Mouse (Mus musculus) testis, postnatal 14 days (tissue): ENCODE data around the gene Tpst2.
"Not testable (repeated sequence)": the region's sequence is repeated elsewhere in the genome, so short reads cannot be mapped to it uniquely, and the experiment has no call there.

Experiments
- DNase-seq: peaks from one replicate; pipeline ENCODE4 v3.0.0; 2021; ENCODE audit warnings: low spot score

Gene Tpst2

DNA sequence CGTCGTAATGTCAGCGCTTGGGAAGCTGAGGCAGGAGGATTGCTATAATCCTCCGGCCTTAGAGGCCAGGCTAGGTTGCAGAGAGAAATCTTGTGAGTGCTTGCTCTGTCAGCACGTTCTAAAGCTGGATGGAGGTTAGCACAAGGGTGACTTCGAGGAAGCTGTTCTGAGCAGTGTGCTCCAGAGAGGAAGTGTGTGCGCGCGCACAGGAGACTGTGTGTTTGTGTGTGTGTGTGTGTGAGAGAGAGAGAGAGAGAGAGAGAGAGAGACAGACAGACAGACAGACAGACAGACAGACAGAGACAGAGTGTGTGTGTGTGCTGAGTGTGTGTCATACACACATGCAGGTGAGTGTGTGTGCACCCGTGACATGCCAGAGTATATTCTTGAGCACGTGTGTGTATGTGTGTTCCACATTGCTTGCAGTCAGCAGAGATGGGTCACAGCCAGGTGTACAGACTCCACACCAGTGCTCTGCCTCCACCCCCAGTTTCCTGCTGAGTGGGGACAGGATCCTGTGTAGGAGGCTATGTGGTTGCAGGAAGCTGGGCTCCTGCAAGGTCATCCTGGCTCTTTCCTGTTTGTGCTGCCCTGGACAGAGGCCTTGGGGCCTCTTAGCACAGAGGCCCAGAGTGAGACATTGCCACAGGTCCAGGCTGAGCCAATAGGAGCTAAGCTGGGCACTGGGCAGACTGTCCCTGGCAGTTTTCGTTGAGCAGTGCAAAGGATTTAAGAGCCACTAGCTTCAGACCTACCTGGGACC lies 21.9 kb downstream of the Tpst2 start:
- no peak for DNase-seq

DNA sequence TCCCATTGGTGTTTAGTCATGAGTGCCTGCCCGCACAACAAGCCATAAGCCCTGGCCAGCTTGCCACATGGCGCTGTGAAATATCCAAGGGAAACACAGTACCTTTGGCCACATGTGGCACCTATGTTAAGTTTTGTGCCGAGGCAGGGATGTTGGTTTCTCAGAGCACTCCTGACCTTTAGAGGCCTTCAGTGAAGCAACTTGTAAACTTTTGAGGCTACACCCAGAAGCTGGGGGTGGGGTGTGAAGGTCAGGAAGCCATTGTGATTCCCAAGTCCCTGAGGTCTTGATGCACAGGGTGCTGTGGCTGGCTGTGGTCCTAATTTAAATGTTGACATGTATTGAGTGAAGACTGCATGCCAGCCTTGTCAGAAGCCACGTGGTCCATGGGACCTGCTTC lies 22.9 kb downstream of the Tpst2 start:
- DNase-seq: no peak

DNA sequence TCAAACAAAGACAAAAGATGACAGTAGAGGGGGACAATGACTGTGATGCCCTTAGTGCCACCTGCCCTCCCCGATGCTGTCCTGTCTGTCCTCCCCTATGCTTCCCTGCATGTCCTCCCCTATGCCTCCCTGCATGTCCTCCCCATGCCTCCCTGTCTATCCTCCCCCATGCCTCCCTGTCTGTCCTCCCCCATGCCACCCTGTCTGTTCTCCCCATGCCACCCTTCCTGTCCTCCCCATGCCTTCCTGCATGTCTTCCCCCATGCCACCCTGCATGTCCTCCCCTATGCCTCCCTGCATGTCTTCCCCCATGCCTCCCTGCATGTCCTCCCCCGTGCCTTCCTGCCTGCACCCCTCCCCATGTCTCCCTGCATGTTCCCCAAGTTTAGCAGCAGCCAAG lies 23.6 kb downstream of the Tpst2 start:
- no peak for DNase-seq

DNA sequence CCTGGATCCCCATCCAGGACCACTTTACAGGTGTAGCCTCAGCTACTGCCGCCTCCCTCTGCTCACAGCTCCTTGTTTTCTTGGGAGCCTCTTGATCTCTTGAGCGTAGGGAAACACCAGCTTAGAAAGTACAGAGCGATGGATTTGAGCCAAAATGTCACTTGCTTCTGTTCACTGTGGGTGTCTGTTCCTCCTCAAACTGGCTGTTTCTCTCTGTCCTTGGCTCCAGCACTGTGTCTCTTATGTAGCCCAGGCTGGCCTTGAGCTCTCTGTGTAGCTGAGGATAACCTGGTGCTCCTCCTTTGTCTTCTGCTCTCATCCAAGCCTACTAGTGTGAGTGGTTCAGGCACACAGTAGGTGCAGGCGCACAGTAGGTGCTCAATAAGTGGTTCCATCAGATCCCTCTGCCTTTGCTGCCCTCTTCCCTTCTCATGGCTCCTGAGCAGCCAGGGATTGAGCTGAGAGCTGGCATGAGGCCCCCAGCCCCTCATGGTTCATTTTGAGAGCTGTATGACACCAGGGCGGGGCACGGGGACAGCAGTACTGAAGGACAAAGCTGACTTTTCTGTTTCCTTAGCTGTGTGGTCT lies 24.3 kb downstream of the Tpst2 start:
- DNase-seq: no peak

DNA sequence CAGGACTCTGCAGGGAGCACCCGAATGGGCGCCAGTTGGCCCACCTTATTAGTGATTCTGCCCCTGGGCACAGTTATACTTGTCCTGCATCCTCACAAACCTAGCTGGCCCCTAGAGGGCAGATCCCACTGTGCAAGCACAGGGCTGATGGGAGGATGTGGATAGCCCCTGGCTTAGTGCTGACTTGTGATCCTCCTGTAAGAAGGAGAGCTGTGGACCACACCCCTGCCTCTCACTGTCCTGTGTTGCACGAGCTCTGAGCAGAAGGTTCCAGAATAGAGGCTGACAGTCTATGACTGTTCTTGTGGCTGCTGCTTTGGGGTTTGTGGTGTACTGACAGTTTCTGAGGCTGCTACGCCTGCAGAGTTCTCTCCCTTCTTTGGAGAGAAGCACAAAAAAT lies 25.2 kb downstream of the Tpst2 start:
- no peak for DNase-seq

DNA sequence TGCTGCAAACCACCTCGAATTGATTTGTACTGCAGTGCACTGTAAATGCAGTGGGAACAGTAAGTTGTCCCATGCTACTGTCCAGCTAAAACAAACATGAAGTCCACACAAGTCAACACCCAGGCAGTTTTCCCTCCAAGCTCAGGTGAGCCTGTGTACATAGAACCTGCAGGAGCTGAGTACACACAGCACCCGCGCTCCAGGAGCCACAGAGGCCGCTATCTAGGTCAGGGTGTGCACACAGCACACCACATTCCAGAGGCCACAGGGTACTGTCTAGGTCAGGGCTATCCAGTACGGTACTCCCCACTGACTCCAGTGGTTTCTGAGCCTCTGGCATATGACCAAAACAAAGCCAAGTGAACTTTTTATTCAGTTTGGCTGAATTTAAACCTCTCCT lies 25.8 kb downstream of the Tpst2 start:
- DNase-seq: no peak

DNA sequence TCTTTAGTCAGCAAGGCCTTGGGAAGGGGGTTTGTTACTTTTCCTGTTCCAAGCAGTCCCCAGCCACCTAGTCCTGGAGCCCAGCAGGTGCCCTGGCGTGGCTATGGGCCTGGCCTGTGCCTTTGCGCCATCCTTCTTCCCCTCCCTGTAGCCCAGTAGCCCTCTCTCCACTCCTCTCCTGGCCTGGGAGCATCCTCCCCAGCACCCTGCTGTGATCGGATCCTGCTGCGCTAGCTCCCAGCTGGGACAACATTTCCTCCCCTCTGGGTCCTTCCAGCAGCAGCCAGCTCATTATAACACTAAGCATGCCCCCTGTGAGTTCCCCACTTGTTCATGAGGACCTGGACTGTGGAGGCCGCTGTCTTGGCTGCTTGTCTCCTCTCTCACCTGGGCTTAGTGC lies 29.4 kb downstream of the Tpst2 start:
- no peak for DNase-seq

DNA sequence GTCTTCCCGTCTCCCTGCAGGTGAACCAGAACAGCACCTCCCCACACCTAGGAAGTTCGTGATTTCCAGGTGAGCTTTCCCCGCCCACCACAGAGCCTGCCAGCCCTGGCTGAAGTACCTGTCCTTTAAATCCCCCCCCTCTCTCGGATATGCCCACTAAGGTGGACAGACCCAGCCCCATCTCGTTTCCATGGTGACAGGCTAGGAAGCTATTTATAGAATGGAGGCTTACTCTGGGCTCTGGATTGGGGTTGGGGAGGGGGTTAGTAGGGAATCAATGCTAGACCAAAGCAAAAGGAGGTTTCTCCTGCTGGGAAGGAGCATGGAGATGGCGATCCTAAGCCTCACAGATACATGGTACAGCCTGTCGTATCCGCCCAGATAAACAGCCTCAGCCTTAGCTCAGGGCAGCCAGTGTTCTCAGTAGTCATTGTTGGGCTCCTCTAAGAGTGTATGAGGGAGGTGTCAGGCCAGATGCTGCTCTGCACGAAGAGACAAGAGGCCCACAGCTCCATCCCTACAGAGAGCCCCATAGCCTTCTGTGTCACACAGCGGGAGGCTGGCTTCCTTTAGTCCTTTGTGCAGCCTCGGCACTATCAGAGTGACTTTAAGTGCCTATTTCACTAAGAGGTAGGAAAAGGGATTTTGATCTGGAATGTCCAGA lies 36.9 kb downstream of the Tpst2 start:
- no peak for DNase-seq

DNA sequence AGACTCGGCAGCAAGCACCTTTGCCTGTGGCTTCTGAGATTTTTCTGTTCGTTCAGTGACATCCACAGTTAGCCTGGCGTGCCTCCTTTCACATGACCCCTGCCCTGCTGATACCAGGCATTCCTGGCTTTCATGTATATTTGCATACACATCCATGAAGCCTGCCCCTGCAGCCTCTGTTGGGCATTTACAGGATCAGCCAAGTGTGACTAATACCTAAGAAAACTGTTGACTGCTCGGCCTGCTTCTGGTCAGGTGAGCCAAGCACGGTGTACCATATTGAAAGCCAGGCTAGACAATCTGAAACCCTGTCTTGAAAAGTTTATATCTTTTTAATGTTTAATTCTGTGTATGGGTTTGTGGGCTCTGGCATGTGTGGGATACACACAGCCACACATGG lies 40.0 kb downstream of the Tpst2 start:
- no peak for DNase-seq

DNA sequence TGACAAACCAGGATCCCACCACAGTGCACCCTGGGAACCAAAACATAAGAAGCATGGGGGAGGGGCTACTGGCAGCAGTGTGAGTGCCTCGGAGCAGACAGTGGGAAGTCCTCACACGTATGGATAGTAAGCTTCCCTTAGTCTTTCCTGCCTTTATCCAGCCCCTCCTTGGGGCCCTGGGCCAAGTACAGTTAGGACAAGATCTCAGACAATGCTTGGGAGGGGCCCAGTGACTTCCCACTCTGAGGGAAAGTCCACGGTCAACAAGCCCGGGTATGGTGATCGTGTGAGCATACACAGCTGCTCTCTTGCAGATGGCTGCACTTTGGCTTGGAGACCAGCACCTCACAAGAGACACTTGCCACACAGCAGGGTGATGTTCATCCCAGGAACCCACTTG lies 40.8 kb downstream of the Tpst2 start:
- no peak for DNase-seq

DNA sequence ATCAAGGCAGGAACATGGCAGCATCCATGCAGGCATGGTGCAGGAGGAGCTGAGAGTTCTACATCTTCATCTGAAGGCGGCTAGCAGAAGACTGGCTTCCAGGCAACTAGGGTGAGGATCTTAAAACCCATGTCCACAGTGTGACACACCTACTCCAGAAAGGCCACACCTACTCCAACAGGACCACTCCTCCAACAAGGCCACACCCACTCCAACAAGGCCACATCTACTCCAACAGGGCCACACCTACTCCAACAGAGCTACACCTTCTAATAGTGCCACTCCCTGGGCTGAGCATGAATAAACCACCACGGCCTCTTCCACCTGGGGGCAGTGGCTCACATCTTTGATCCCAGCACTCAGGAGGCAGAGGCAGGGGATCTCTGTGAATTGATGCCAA lies 42.9 kb downstream of the Tpst2 start:
- DNase-seq: not testable (repeated sequence)

DNA sequence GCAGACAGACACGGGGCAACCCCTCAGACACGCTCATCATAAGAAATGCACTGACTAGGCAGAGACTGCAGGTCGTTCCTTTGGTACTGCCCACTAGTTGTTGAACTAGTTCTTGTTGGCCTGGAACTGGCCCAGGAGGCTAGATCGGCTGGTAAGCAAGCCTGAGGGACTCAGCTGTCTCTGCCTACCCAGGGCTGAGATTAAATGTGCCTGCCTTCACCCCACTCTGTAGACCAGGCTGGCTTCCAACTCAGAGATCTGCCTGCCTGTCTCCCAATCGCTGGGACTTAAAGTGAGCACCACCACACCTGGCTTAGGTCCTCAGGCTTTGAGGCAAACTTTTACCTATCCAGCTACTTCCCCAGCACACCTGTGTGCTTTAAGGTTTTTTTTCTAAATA lies 43.9 kb downstream of the Tpst2 start:
- no peak for DNase-seq

DNA sequence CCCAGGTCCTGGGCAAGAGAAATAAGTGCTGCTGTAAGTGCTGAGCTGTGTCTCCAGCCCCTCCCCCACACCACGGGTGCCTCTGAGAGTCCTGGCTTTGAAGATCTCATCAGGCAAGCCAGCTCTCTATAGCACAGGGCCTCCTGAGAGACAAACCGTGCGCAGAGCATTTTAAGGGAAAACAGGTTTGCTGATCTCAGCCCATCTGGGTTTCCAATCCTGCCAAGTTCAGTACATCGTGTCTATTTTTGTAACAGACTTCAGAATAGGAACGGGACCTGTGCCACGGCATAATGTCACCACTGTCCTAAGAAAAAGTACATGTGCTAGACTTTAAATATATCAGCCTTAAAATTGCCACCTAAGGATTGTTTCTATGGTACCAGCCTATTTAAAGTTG lies 44.4 kb downstream of the Tpst2 start:
- DNase-seq: no peak

DNA sequence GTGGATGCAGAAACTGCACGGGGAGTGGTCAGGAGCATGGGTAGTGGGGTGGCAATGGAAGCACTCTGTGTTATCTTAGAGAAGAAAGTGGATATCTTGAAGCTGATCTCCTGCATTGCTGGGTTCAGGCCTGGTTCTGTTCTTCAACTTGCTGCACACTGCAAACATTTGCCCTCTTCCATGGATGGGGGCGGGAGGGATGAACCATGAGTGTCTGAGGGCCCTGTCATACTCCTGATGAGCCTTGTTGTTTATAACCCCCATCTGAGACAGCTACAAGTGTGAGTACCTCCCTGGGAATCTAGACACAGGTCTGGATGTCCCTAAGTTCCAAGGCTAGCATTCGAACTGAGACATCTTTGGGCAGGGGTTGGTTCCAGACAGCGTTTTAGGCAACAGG lies 44.9 kb downstream of the Tpst2 start:
- DNase-seq: no peak

DNA sequence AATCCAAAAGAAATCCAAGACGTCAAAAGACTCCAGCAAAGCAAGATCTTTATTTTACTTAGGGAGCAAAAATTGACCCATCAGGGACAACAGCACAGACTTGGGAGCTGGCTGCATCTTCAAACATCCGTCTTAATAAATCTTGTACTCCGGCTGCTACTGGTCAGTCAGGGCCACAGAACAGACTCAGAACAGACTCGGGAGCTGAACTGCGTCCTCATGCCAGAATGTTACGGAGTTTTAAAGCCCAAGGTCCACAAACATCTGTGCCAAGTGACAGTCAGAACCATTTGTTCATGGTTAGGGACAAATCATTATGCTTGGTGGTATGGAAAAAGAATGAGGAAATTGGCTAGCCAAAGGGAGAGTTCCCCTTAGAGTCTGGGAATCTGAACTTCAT lies 46.8 kb downstream of the Tpst2 start:
- DNase-seq: no peak

DNA sequence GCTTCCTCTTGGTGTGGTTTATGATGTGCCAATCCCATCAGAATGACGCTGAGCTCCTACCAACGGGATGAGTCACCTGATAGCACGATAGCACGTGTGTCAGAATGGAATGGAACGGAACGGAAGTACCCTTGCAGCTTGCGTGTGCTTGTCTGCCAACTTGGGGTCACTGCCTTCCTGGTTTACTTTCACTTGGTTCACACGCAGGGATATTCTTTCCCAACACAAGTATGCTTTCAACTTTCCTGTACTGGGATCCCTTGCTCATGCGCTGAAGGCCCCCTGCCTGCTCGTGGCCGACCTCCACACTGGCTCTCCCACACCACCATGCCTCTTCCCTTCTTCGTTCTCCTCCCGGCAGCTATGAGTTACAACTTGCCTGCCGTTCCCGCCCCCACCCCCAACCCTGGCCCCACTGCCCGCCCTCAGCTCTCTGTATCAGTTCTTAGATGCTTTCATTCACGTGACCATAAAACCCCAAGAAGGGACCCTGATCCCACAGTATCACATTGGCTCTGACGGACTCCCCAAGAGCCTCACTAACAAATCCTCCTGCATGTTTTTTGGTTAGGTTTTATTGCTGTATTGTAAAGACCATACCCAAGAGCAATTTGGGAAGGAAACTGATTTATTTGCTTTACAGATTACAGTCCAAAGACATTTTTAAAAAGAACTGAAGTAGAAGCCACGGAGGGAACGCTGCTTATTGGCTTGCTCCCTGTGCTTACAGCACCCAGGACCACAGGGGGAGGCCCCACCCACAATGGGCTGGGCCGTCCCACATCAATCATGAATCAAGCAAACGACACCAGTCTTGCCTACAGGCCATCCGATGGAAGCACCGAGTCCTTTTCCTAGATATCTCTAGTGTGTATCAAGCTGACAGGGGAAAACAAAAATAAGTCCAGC lies 48.4 kb downstream of the Tpst2 start:
- no peak for DNase-seq

DNA sequence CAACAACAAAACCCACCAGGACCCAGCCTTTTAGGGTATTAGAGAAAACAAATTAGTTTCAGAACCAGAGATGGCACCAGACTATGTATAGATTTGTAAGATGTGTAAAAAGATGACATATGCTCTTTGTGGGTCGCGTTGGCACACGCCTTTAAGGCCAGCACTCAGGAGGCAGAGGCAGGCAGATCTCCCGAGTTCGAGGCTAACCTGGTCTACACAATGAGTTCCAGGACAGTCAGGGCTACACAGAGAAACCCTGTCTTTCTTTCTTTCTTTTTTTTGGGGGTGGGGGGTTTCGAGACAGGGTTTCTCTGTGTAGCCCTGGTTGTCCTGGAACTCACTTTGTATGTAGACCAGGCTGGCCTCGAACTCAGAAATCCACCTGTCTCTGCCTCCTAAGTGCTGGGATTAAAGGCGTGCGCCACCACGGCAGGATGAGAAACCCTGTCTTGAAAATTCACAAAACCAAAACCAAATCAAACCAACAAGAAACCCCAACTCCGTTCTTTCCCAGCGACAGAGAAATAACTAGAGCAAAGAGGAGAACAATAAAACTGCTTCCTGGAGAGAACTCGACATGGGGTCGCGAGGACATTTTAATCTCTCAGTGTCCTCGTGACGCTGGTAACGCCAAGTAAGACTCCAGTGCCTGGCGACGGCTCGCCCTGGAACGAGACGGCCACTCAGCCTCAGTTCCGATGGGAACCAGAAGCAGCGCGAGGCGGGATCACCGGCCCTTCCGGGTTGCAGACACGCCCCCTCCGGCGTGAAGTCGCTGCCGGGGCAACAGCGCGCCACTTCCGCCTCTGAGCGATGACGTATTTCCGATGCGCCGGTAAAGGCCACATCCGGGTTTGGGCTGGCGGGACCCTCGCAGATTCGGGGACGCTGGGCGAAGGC lies 49.3 kb downstream of the Tpst2 start, which contains the start of gene Tfip11:
Gene Tfip11, plus strand, starts transcription at position 813 of the 900 bp plus-strand sequence.
- DNase-seq: peak; percentile 95

DNA sequence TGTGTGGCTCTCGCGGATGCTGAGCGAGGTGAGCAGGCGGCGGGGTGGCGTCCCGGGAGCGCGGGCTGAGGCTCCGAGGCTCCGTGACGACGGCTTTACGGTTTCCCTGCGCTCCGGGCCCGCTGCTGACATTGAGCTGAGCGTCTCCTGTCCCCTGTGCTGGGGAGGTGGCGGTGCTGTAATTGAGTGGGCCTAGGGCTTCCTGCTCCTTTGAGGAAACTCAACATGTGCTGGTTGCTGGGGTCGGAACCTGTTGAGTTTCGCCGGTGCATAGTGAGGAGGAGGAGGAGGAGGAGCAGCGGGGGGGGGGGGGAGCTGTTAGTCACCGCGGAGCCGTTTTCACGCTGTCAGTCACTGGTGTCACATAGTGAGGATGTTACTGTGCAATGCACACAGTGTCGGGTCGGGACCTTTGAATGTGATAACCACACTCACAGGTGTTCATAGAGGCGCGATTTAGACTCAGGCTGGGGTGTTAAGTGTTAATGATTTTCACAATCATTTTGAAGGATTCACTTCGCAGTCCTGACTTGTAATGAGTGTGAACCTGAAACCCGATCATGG lies 50.0 kb downstream of the Tpst2 start:
- no peak for DNase-seq

DNA sequence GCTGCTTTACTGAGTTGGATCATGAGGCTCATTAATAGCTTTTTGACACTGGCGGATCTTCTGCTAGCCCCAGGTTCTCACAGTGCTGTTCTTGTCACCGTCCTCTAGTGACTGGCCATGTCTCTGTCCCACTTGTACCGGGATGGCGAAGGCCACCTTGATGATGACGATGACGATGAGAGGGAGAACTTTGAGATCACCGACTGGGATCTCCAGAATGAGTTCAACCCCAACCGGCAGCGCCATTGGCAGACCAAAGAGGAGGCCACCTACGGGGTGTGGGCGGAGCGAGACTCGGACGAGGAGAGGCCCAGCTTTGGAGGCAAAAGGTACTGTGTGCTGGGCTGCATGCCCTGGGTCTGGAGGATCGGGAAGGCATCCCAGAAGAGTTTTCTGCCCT lies 51.4 kb downstream of the Tpst2 start:
- DNase-seq: no peak

DNA sequence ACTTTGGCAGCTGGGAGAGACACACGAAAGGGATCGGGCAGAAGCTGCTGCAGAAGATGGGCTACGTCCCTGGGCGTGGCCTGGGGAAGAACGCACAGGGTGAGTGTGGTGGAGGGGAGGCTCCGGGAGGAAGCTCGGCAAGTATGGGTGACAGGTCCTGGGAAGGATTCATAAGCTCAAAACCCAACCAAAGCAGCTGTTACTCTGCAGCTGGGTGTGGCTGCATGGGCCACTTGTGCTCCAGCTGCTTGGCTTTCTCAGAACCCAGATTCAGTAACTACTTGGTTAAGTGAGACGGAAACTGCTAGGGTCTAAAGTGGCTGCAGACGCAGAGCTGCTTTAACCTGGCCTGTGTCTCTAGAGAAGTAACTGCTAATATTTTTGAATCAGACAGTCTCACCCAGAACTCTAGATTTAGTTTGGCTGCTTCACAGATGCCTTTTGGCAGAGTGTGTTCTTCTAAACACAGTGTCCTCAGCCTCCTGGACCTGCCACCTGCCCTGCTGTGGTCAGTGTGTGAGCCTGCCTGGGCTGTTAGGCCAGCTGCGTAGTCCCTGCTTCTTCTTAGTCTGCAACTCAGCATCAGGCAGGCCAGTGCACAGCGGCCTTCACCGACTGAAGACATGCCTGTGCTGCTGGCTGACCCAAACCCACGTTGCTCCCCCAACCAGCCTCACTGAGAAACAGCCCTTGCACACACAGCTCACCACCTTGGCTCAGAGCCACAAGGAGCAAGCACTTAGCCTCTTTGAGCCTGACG lies 53.5 kb downstream of the Tpst2 start:
- no peak for DNase-seq
